Mouse (Mus musculus): ENCODE measurements around the gene Icam2.
"Not testable (repeated sequence)": the region's sequence is repeated elsewhere in the genome, so short reads cannot be mapped to it uniquely, and the experiment has no call there.

Icam2 gene

DNA sequence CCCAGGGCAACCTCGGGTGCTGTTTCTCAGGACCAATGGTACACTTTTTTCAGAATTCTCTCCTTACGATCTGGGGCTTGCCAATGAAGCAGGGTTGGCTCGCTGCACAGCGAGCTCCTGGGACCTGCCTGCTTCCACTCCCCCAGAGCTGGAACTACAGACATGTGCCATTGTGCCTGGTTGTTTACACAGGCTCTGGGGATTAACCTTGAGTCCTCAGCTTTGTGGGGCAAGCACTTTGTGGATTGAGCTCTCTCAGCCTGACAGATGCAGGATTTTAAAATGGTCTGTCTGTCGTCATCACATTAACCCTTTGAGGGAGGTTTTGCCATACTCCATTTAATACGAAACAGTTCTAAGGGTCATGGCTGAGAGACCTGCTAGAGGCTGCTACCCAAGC, 43.0 kb downstream of the Icam2 start:
- peak; percentile 59 for DNase-seq (ENCODE audit: low read depth, low spot score)

- no peak for DNase-seq (ENCODE audit: low read depth, low spot score)
Observed at GRCm38 (mm10) chr11:106340990-106341520, 46.8 kb downstream of the Icam2 start.

DNA sequence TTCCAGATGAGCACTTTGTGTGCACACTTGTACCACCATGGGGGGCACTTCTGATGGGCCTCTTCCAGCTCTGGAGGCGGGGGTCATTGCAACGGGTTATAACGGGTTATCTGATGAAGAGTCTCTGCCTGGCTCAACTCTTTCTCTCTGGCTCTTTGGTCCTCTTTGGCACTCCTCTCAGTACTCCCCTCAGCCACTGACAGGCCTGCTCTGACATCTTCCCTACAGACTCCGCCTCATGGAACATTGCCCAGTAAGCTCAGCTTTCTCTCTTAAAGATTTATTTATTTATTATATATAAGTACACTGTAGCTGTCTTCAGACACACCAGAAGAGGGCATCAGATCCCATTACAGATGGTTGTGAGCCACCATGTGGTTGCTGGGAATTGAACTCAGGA, 48.6 kb downstream of the Icam2 start:
- DNase-seq (ENCODE audit: low read depth, low spot score) = not testable (repeated sequence)

DNA sequence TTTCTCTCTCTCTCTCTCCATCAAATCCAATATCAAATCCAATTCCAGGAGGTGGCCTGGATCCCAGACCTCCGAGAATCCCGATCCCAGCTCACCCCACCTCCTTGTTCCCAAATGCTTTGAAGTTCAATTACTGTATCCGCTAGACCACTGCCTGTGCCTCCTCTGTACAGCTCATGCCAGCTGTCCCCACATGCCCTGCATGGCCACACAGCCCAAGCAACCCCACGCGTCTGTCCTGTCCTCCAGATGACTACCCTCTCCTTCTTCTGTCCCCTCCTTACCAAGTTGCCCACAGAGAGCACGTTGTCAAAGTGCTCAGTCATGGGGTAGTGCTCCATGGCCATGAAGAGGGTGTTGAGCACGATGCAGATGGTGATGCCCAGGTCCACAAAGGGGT, 49.0 kb downstream of the Icam2 start:
- DNase-seq (ENCODE audit: low read depth, low spot score) = no peak

GRCm38 (mm10) chr11:106338029-106338428, 49.8 kb downstream of the Icam2 start:
- no peak for DNase-seq (ENCODE audit: low read depth, low spot score)

DNA sequence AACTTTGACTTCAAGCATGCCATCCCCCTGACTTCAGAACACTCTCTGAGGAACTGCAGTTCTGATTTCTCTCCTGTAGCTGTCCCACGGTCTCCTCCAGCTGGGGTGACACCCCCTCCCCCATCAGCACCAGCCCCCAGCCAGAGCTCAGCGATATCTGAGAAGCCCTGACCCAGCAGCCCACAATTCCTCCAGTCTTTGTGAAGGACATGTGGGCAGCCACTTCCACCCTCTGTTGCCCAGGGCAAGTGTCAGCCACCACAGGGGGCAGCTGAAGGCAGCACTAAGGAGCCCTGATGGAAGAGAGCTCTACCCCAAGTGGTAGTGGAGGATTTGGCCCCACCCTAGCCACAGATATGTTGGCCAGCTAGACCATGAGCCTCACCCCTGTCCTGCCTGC, 53.8 kb downstream of the Icam2 start:
- no peak for DNase-seq (ENCODE audit: low read depth, low spot score)

DNA sequence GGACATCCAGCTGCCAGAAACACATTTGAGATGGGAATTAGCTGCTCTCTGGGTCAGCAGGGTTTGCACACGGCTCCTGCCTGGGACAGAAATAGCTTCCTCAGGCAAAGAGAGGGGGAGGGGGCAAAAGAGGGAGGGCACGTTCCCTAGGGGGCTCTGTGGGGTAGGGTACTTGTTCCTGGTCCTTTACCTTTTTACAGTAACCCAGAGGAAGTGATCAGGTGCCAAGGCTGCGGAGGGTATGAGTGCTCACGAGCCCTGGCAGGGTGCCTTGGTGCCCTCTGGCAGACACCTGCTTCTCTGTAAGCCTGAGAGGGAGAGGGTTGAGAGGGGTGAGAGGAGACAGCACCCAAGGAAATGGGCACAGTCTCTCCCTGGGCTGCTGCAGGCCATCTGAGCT, 55.4 kb downstream of the Icam2 start:
- no peak for DNase-seq (ENCODE audit: low read depth, low spot score)

- DNase-seq (ENCODE audit: low read depth, low spot score) = peak; percentile 64
Observed at GRCm38 (mm10) chr11:106329682-106330081, 58.2 kb downstream of the Icam2 start.

DNA sequence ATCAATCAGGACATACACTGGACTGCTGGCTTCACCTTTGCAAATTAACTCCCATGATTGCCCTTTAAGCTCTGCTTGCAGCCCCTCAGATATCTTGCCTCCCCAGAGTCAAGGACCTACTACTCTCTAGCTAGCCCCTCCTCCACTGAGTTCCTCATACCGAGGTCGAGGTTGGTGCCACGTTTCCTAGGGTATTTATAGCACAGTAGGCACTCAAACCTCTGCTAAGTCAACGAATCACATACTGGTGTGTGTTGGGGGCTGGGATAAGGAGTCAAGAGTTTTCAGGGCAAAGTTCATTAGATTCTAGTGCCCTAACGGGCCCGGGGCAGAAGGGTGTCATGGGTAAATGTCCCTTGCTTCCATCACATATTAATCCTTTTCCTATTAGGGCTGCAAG, 58.7 kb downstream of the Icam2 start:
- DNase-seq (ENCODE audit: low read depth, low spot score) = no peak

DNA sequence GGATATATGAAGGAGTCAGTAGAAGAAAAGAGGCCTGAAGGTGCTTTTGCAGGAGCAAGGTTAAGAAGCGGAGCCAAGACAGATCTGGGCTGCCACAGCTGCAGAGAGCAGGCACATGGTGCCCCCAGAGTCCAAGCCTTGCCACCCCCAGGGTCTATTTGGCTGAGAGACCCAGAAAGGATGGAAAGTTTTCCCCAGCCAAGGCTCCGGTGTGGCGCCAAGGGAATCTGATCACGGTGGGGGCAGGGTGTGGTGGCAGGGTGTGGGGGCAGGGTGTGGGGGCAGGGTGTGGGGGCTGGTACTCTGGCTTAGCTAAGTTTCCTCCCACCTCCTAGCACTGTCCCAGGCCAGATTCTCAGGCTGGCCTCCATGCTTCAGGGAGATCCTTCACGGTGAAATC, 59.4 kb downstream of the Icam2 start:
- no peak for DNase-seq (ENCODE audit: low read depth, low spot score)

All from retina, postnatal 7 days (tissue).